Mouse (Mus musculus): ENCODE results near the gene Hils1.

- TF ChIP-seq POLR2A (IDR thresholded peaks at IDR 0.05; ENCODE audit: low read depth, low read length) (no peak), CTCF (IDR thresholded peaks at IDR 0.05; ENCODE audit: extremely low read depth, insufficient read length, insufficient replicate concordance, low read depth, low read length) (no peak)
Measured at GRCm38 (mm10) chr11:94998041-94998531, 30.7 kb downstream of the Hils1 start.

All from small intestine, adult 2 months (tissue).